Mouse (Mus musculus) kidney, embryonic 14.5 days (tissue): Measurements from ENCODE around the gene Mxd4. TPM values are rescaled to one million over a fixed set of nuclear protein-coding genes. Genes with fewer than 3 reads are reported as not detected.

Source experiments
- ATAC-seq: fragments of 200-750 bp; cut with Nextera tagmentation; 2 replicates; pipeline ENCODE4 v1.8.0; 2017; ENCODE audit warnings: moderate number of reproducible peaks, mild to moderate bottlenecking, moderate TSS enrichment, moderate library complexity; ENCODE audit not compliant: low FRiP score, low TSS enrichment
- H3K27ac ChIP-seq: fragments of 300-500 bp; sonication (generic); 2 replicates; pipeline ENCODE4 v1.5.1; 2014; ENCODE audit warnings: low read depth, mild to moderate bottlenecking, low read length, moderate library complexity, mixed read lengths
- H3K27me3 ChIP-seq: fragments of 300-500 bp; sonication (generic); 2 replicates; pipeline ENCODE4 v1.6.1; 2014; ENCODE audit warnings: mild to moderate bottlenecking, low read length; ENCODE audit not compliant: control insufficient read depth, insufficient read depth
- H3K36me3 ChIP-seq: fragments of 300-500 bp; sonication (generic); 2 replicates; pipeline ENCODE4 v1.6.1; 2014; ENCODE audit warnings: low read length, mixed read lengths; ENCODE audit not compliant: control insufficient read depth, insufficient read depth
- H3K4me1 ChIP-seq: fragments of 300-500 bp; sonication (generic); 2 replicates; pipeline ENCODE4 v1.6.1; 2014; ENCODE audit warnings: low read length, mixed read lengths; ENCODE audit not compliant: control insufficient read depth, insufficient read depth
- H3K4me2 ChIP-seq: fragments of 300-500 bp; sonication (generic); replicated peaks from 2 replicates; pipeline ENCODE4 v1.6.1; 2014; ENCODE audit warnings: low read depth, mild to moderate bottlenecking, low read length
- H3K4me3 ChIP-seq: fragments of 300-500 bp; sonication (generic); 2 replicates; pipeline ENCODE4 v1.5.1; 2014; ENCODE audit warnings: mild to moderate bottlenecking, low read length
- H3K9ac ChIP-seq: fragments of 300-500 bp; sonication (generic); 2 replicates; pipeline ENCODE4 v1.6.1; 2014; ENCODE audit warnings: low read depth, mild to moderate bottlenecking, low read length, moderate library complexity
- H3K9me3 ChIP-seq: fragments of 300-500 bp; sonication (generic); 2 replicates; pipeline ENCODE4 v1.6.1; 2016; ENCODE audit warnings: low read length; ENCODE audit not compliant: control insufficient read depth
- WGBS: fragments of 180-500 bp; shearing (Covaris S2); extraction: QIAGEN DNeasy Blood & Tissue Kit; methylation state at CpG from one replicate; pipeline ENCODE4 v1.1.7; 2014; 5-methylcytosine and 5-hydroxymethylcytosine counted together
- polyA plus RNA-seq: library from polyadenylated mRNA; unstranded; fragments of >200 nt; fragmentation: Nextera tagmentation; extraction: Ambion mirVana; gene quantifications from 2 replicates; pipeline ENCODE4 v1.2.1, GENCODE M21; 2014

Mxd4 gene
- polyA plus RNA-seq, 1 experiment from 2014 or later, result 53.0 TPM

DNA sequence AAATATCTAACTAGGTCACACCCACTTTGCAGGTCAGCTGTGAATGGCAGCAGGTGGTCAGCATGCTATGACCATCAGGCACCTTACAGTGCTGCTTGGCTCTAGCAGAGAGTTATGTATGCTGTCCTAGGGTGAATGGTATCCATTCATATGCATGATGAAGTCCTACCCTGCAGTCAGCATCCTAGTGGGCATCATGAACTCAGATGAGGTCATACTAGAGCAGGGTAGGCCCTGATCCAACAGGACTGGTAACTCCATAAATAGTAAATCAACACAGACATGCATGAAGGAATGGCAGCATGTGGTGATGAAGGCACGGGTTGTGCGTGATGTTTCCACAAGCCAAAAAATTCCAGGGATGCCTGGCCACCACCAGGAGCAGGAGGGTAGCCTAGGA is 18.3 kb upstream of the Mxd4 start:
- no peaks in the 10 kb centered on the region for H3K9me3 ChIP-seq
- H3K27ac ChIP-seq, result no peak overlapping the region
- H3K4me1 ChIP-seq, result no peaks in the 10 kb centered on the region
- 83% methylated on average over 2 of the region's 2 CpGs for WGBS
- H3K9ac ChIP-seq, result no peak overlapping the region
- ATAC-seq, result no peak
- no peak overlapping the region for H3K4me3 ChIP-seq
- H3K27me3 ChIP-seq, result no peaks in the 10 kb centered on the region
- H3K36me3 ChIP-seq, result no peaks in the 10 kb centered on the region
- no peak overlapping the region for H3K4me2 ChIP-seq

DNA sequence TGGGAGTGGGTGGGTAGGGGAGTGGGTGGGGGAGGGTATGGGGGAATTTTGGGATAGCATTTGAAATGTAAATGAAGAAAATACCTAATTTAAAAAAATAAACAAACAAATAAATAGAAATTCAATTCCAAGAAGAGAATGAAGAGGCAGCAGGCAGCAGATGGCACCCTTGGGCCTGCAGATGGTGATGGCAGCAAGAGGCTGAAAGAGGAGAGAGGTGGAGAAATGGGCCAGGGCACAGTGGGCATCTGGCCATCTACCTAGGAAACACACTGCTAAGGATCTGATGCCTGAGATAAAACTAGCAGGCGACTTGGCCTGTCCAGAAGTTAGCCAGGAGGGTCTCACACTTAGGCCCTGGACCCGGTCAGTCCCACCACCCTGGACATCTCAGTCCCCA is 17.4 kb upstream of the Mxd4 start:
- Histone ChIP-seq H3K27me3 (no peaks in the 10 kb centered on the region), H3K9ac (no peak overlapping the region), H3K4me1 (no peaks in the 10 kb centered on the region), H3K27ac (no peak overlapping the region), H3K36me3 (no peaks in the 10 kb centered on the region), H3K4me3 (no peak overlapping the region), H3K9me3 (no peaks in the 10 kb centered on the region), H3K4me2 (no peak overlapping the region)
- no peak for ATAC-seq
- 93% methylated on average over 2 of the region's 2 CpGs for WGBS

DNA sequence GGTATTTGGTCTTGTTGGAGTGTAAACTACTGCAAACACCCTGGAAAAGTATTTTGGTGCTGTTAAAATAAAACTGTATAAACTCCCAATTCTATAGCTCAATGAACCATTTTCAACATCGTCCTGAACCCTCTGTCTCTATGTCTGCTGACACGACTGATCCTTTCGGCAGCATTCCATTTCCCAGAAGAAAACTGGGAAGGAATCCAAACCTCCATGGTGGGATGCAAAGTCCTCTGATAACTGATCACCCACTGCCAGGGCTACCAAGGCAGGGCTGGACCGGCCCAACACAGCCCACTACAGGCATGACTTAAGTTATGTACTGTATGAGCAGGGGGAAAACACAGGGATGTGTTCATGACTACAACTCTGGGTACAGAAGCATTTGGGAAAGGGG is 14.5 kb upstream of the Mxd4 start:
- Histone ChIP-seq H3K4me3 (no peak overlapping the region), H3K36me3 (no peaks in the 10 kb centered on the region), H3K27me3 (no peaks in the 10 kb centered on the region), H3K9me3 (no peaks in the 10 kb centered on the region), H3K4me1 (no peaks in the 10 kb centered on the region), H3K9ac (no peak overlapping the region), H3K27ac (no peak overlapping the region), H3K4me2 (no peak overlapping the region)
- ATAC-seq, result no peak
- WGBS, result 87% methylated on average over 4 of the region's 4 CpGs

DNA sequence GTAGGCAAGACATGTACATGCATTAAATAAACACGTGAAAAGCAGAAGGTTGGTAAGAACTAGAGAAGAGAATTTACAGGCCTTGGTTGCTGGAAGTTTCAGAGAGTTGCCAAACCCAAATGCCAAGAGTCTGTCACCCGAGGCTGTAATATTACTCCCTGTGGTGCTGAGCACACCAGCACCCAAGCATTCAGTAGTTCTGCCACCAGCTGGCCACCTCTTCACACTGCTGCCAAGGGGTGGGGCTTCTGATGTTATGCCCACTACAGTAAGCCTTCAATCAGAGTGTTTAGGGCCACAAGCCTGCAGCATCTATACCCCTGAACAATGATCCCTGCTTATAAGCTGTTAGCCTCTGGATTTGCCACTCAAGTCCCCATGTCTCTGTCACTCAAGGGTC is 13.9 kb upstream of the Mxd4 start:
- no peak overlapping the region for H3K4me2 ChIP-seq
- no peak overlapping the region for H3K9ac ChIP-seq
- no peak overlapping the region for H3K4me3 ChIP-seq
- no peak overlapping the region for H3K27ac ChIP-seq
- no peaks in the 10 kb centered on the region for H3K4me1 ChIP-seq
- no peaks in the 10 kb centered on the region for H3K36me3 ChIP-seq
- H3K27me3 ChIP-seq, result no peaks in the 10 kb centered on the region
- H3K9me3 ChIP-seq, result no peaks in the 10 kb centered on the region
- no peak for ATAC-seq
- 51% methylated on average over 2 of the region's 2 CpGs for WGBS

DNA sequence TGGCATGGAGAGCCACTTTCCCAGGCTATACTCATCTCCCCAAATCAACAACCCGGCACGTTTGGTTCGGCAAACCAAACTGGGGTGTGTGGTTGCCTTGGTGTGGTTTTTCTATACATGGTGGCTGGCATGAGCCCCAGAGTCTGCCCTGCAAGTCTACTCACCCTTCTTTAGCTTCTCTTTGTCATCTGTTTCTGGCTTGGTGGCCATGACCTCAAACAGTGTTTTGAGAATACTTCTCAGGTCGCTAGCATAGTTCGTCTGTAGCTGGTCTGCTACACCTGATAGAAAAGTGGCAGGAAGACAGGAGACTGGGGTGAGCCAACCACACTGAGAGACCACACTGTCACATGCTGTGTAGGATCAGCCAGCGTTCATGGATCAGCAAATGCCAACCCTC is 11.1 kb upstream of the Mxd4 start:
- Histone ChIP-seq H3K4me2 (no peak overlapping the region), H3K4me1 (no peaks in the 10 kb centered on the region), H3K27me3 (no peaks in the 10 kb centered on the region), H3K4me3 (no peak overlapping the region), H3K9me3 (no peaks in the 10 kb centered on the region), H3K9ac (no peak overlapping the region), H3K36me3 (no peaks in the 10 kb centered on the region), H3K27ac (no peak overlapping the region)
- ATAC-seq, result no peak
- WGBS, result 88% methylated on average over 6 of the region's 6 CpGs

DNA sequence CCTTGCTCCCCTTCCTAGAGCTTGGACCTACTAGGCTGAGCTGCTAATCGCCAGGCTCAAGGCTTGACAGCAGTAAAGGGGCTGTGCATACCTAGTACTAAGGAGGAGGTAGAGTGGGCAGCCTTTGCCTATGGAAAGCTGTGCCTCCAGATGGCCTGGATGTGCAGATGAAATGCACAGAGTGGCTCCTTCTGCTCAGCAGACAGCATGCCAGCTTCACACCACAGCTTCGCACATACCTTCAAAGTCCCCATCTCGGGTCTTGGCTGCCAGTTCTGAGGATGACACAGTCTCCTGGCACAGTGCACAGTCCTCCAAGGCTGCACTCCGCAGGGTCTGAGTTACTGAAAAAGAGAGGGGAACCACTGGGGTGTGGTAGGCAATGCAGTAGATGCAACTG is 9.7 kb upstream of the Mxd4 start:
- no peak overlapping the region for H3K9ac ChIP-seq
- H3K4me3 ChIP-seq, result no peak overlapping the region
- H3K27ac ChIP-seq, result no peak overlapping the region
- no peaks in the 10 kb centered on the region for H3K27me3 ChIP-seq
- WGBS, result 77% methylated on average over 4 of the region's 4 CpGs
- H3K9me3 ChIP-seq, result no peaks in the 10 kb centered on the region
- H3K4me1 ChIP-seq, result no peaks in the 10 kb centered on the region
- ATAC-seq, result no peak
- no peak overlapping the region for H3K4me2 ChIP-seq
- no peaks in the 10 kb centered on the region for H3K36me3 ChIP-seq

DNA sequence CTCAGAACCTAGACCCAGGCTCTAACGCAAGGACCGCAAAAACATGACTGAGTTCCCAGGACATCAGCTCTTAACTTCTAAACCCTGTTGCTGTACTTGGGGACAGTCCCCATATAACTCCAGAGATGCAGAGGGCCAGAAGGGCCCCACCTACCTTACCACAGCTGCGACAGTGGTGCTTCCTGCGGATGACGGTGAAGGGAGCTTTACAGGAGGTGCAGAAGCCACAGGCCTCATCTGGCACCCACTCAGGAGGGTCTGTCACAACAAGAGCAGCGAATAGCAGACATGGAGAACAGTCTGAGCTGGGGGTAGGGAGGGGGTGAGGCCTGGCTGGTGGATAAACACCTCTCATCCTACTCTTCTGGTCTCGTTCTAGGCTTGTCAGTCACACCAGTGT is 8.9 kb upstream of the Mxd4 start:
- WGBS, result 84% methylated on average over 7 of the region's 7 CpGs
- no peak overlapping the region for H3K4me2 ChIP-seq
- no peaks in the 10 kb centered on the region for H3K4me1 ChIP-seq
- H3K9me3 ChIP-seq, result no peaks in the 10 kb centered on the region
- H3K27me3 ChIP-seq, result no peaks in the 10 kb centered on the region
- H3K4me3 ChIP-seq, result no peak overlapping the region
- H3K27ac ChIP-seq, result no peak overlapping the region
- H3K9ac ChIP-seq, result no peak overlapping the region
- H3K36me3 ChIP-seq, result no peaks in the 10 kb centered on the region
- ATAC-seq, result no peak

DNA sequence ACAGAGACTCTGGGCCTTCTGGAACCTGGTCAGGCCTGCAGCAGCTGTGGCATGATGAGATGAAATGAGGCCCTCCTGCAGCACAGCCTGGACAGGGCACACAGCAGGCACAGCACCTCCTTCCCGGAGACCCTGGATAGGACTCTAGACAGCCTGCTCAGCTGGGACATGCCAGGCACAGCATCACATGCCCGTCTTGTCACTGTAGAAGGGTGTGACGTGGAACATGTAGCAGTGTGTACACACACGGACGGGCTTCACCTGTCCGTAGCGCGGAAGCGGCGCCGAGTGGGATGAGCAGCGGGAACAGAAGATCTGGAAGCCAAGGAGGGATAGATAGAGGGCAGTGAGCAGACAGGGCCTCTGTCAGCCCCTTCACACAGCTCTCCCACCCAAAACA is 8.3 kb upstream of the Mxd4 start:
- H3K9me3 ChIP-seq, result no peaks in the 10 kb centered on the region
- ATAC-seq, result no peak

DNA sequence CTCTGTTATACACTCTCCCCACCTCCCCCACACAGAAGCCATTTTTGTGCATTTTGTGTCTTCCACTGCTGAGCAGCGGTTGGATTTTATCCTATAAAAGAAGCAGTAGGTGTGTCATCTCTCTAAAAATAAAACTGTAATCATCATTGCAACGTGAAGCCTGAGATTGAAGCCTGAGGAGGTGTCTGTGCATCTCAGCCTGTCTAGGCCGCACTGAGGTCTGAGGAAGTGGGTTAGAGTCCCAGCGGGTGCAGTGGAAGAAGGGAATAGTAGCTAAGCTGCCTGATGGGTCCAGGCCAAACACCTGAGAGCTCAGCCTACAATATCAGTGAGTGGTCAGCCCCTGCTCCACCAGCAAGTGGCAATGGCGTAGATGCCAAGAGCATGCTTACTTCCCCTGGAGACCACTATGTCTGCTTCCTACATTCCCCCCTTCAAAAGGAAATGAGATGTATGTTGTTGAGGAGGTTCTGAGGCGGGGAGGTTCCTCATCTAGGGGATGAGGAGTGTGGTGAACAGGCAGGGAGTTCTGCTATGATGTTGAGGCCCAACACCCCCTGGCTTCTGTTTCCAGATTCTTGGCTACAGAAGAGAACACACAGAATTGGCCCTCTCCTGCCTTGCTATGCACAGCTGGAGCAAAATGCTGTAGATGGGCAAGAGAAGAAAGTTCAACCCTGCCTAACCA is 7.6 kb upstream of the Mxd4 start:
- Histone ChIP-seq H3K9ac (no peak overlapping the region), H3K4me3 (no peak overlapping the region), H3K4me1 (no peaks in the 10 kb centered on the region), H3K27me3 (no peaks in the 10 kb centered on the region), H3K27ac (no peak overlapping the region), H3K9me3 (no peaks in the 10 kb centered on the region), H3K36me3 (no peaks in the 10 kb centered on the region), H3K4me2 (no peak overlapping the region)
- no peak for ATAC-seq
- WGBS, result 81% methylated on average over 6 of the region's 6 CpGs

More for the DNA sequence above, 8.3 kb upstream of the Mxd4 start:
- 94% methylated on average over 12 of the region's 12 CpGs for WGBS
- no peaks in the 10 kb centered on the region for H3K36me3 ChIP-seq
- H3K9ac ChIP-seq, result no peak overlapping the region
- no peaks in the 10 kb centered on the region for H3K4me1 ChIP-seq
- H3K4me2 ChIP-seq, result no peak overlapping the region
- no peak overlapping the region for H3K27ac ChIP-seq
- no peaks in the 10 kb centered on the region for H3K27me3 ChIP-seq
- H3K4me3 ChIP-seq, result no peak overlapping the region
